Mouse (Mus musculus) embryonic facial prominence, embryonic 10.5 days (tissue): Measurements from ENCODE around the gene Srpk3. TPM values are rescaled to one million over a fixed set of nuclear protein-coding genes. Genes with fewer than 3 reads are reported as not detected.

Experiments
- DNase-seq: peaks from one replicate; pipeline ENCODE4 v3.0.0-alpha.2; 2017; ENCODE audit warnings: low spot score
- H3K27ac ChIP-seq: fragments of 300-500 bp; sonication (generic); replicated peaks from 2 replicates; pipeline ENCODE4 v1.5.1; 2016; ENCODE audit warnings: mild to moderate bottlenecking
- H3K27me3 ChIP-seq: fragments of 300-500 bp; sonication (generic); replicated peaks from 2 replicates; pipeline ENCODE4 v1.6.1; 2016; ENCODE audit warnings: low read depth, mild to moderate bottlenecking; ENCODE audit not compliant: poor library complexity, severe bottlenecking
- H3K36me3 ChIP-seq: fragments of 300-500 bp; sonication (generic); replicated peaks from 2 replicates; pipeline ENCODE4 v1.6.1; 2016; ENCODE audit warnings: mild to moderate bottlenecking, moderate library complexity
- H3K4me1 ChIP-seq: fragments of 300-500 bp; sonication (generic); 2 replicates; pipeline ENCODE4 v1.6.1; 2016
- H3K4me3 ChIP-seq: fragments of 300-500 bp; sonication (generic); 2 replicates; pipeline ENCODE4 v1.5.1; 2016; ENCODE audit warnings: mild to moderate bottlenecking, moderate library complexity
- H3K9me3 ChIP-seq: fragments of 300-500 bp; sonication (generic); 2 replicates; pipeline ENCODE4 v1.6.1; 2016; ENCODE audit warnings: mild to moderate bottlenecking
- WGBS: fragments of 180-500 bp; shearing (Covaris S2); methylation state at CpG from one replicate; pipeline ENCODE4 v1.1.7; 2016; 5-methylcytosine and 5-hydroxymethylcytosine counted together
- polyA plus RNA-seq: library from polyadenylated mRNA; unstranded; fragments of >200 nt; fragmentation: Nextera tagmentation; extraction: Ambion mirVana; gene quantifications from 2 replicates; pipeline ENCODE4 v1.2.1, GENCODE M21; 2016

Gene Srpk3
- polyA plus RNA-seq, 1 experiment from 2014 or later: 1.00 TPM

DNA sequence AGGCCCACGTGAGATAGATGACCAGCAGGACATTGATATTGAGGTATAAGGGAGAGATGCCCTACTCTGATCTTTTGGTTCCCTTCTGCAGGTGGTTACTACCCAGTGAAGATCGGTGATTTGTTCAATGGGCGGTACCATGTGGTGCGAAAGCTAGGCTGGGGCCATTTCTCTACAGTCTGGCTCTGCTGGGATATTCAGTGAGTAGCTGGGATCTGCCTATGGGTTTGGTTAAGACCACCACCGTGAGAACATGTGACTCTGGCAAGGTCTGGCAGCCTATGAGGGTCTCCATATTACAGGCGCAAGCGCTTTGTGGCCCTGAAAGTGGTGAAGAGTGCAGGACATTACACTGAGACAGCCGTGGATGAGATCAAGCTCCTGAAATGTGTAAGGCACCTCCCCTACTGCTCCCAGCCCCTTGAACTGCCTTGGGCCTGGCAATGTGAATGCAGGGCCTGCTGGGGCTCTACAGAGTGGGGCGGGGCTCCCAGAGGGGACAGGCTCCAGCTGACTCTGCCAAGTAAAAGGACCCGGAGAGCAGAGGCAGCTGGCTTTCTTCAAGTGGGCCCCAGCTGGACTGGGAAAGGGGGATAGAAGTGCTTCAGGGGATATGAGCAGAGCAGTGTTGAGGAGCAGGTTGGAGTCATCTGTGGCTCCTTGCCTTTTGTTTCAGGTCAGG, 738 bp downstream of the Srpk3 start:
- H3K4me3 ChIP-seq: no peak overlapping the region
- H3K36me3 ChIP-seq: peaks cover 43% of the 10 kb centered on the region
- 0 out of 2 replicates have a peak, but pooled peaks cover 3% of the 10 kb centered on the region for H3K4me1 ChIP-seq
- DNase-seq: no peak
- H3K9me3 ChIP-seq: no peaks in the 10 kb centered on the region
- H3K27ac ChIP-seq: no peak overlapping the region
- 74% methylated on average over 10 of the region's 10 CpGs for WGBS
- peaks cover 19% of the 10 kb centered on the region; the same call in 1 of the 2 replicates for H3K27me3 ChIP-seq

GRCm38 (mm10) chrX:73782227-73782626, 8.0 kb downstream of the Srpk3 start:
- H3K27me3 ChIP-seq: peaks cover 23% of the 10 kb centered on the region
- H3K9me3 ChIP-seq: no peaks in the 10 kb centered on the region
- DNase-seq: no peak
- H3K36me3 ChIP-seq: peaks cover 52% of the 10 kb centered on the region
- no peak overlapping the region for H3K27ac ChIP-seq
- no peak overlapping the region for H3K4me3 ChIP-seq
- peaks cover 5% of the 10 kb centered on the region; the same call in 1 of the 2 replicates for H3K4me1 ChIP-seq
- 91% methylated on average over 3 of the region's 3 CpGs for WGBS

DNA sequence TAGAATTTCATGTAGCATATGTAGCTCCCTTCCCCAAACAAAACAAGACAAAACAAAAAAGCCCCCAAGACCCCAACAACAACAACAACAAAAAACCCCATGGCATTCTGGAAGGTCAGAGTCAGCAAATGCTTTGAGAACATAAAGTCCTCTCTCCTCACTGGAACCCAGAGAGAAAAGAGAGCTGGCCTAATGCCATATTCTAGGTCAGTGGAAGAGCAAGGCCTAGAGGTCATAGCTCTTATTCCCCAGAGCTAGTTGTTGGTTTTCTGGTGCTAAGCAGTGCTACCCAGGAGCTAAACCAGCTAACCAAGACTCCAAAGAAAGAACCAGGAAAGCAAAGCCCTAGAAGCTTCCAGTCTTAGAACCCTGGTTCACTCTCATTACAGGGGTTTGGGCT, 11.5 kb downstream of the Srpk3 start:
- H3K27me3 ChIP-seq: peaks cover 36% of the 10 kb centered on the region
- peak overlapping the region; percentile 69 for H3K4me3 ChIP-seq
- peaks cover 37% of the 10 kb centered on the region for H3K36me3 ChIP-seq
- H3K9me3 ChIP-seq: no peaks in the 10 kb centered on the region
- DNase-seq: no peak
- H3K4me1 ChIP-seq: peaks cover 14% of the 10 kb centered on the region
- H3K27ac ChIP-seq: peak overlapping the region; percentile 89

GRCm38 (mm10) chrX:73786364-73787224, 12.4 kb downstream of the Srpk3 start, which contains the start of the genes Idh3g and Ssr4:
Gene Idh3g (minus strand): TSS chrX:73786897.
Gene Ssr4 (plus strand): TSS chrX:73787028.
- peaks cover 33% of the 10 kb centered on the region for H3K27me3 ChIP-seq
- 15% methylated on average over 52 of the region's 52 CpGs for WGBS
- H3K27ac ChIP-seq: peak within 1 kb of the TSS; percentile 89
- peaks cover 37% of the 10 kb centered on the region for H3K36me3 ChIP-seq
- peaks cover 14% of the 10 kb centered on the region for H3K4me1 ChIP-seq
- peak; percentile 93 for DNase-seq
- H3K4me3 ChIP-seq: peak within 1 kb of the TSS; percentile 69
- H3K9me3 ChIP-seq: no peaks in the 10 kb centered on the region

DNA sequence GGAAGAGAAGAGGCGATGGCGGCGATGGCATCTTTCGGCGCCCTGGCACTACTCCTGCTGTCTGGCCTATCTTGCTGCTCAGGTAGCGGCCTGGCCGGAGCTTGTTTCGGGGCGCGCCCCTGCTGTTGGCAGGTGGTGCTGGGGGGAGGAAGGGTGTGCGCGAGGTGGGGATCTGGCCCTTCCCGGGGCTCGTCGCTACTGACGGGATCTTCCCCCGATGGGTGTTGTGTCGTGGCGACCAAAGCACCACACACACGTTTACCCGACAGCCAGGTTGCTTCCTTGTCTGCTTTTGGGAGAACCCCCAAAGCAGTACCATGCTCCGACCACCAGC, 13.0 kb downstream of the Srpk3 start:
- Histone ChIP-seq H3K36me3 (peaks cover 32% of the 10 kb centered on the region), H3K9me3 (no peaks in the 10 kb centered on the region), H3K4me3 (peak overlapping the region; percentile 69), H3K27ac (peak overlapping the region; percentile 89), H3K4me1 (peaks cover 14% of the 10 kb centered on the region), H3K27me3 (peaks cover 33% of the 10 kb centered on the region)
- no peak for DNase-seq
- WGBS: 15% methylated on average over 22 of the region's 22 CpGs

GRCm38 (mm10) chrX:73788501-73788900, 14.3 kb downstream of the Srpk3 start:
- Histone ChIP-seq H3K27ac (no peak overlapping the region), H3K4me1 (peaks cover 14% of the 10 kb centered on the region), H3K9me3 (no peaks in the 10 kb centered on the region), H3K27me3 (peaks cover 33% of the 10 kb centered on the region), H3K4me3 (peak overlapping the region; percentile 69; the same call in 1 of the 2 replicates), H3K36me3 (peaks cover 30% of the 10 kb centered on the region)
- 97% methylated on average over 1 of the region's 1 CpGs for WGBS
- no peak for DNase-seq

DNA sequence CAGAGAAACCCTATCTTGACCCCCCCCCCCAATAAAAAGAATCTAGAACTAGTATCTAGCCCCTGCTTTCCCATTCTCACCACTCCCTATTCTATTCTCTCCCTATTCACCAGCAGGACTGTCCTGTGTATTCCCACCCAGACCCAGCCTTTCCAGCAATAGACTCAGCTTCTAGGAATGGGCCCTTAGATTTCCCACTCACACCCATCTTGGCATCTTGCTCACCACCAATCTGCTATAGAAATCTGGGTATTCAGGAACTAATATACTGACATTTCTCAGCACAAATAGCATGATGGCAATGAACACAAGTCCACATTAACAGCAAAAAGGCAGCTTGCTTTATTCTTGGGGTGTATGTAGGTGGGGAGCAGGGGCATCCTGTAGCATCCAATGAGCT, 18.8 kb downstream of the Srpk3 start:
- Histone ChIP-seq H3K4me3 (no peak overlapping the region), H3K27me3 (peaks cover 23% of the 10 kb centered on the region)

DNA sequence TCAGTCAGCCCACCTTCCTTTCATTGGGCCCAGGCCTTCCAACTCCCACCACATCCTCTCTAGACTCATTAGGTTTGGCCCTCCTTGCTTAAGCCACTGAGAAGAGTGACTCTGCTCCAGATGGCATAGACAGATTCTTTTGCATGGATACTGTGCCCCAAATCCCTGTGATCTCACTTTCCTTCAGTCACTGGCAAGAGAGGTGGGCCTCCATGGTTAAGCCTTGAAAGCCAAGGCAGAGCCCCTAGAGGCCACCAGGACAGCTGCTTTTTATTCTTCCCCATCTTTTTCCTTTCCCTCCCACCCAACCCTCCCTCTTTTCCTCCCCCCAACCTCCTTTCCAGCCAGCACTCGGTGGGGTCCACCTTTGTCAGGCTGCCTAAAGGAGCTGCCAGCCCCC, 19.3 kb downstream of the Srpk3 start:
- Histone ChIP-seq H3K27ac (no peak overlapping the region), H3K4me1 (peaks cover 1% of the 10 kb centered on the region; the same call in 1 of the 2 replicates), H3K9me3 (no peaks in the 10 kb centered on the region), H3K36me3 (peaks cover 48% of the 10 kb centered on the region), H3K4me3 (no peak overlapping the region), H3K27me3 (peaks cover 20% of the 10 kb centered on the region)
- no peak for DNase-seq
- WGBS: 40% methylated on average over 1 of the region's 1 CpGs

More for the DNA sequence above, 18.8 kb downstream of the Srpk3 start:
- Histone ChIP-seq H3K36me3 (peaks cover 48% of the 10 kb centered on the region), H3K9me3 (no peaks in the 10 kb centered on the region), H3K4me1 (peaks cover 6% of the 10 kb centered on the region; the same call in 1 of the 2 replicates), H3K27ac (no peak overlapping the region)
- no peak for DNase-seq

- Histone ChIP-seq H3K4me1 (no peaks in the 10 kb centered on the region), H3K4me3 (no peak overlapping the region), H3K36me3 (peaks cover 18% of the 10 kb centered on the region), H3K27ac (no peak overlapping the region), H3K9me3 (no peaks in the 10 kb centered on the region), H3K27me3 (peaks cover 22% of the 10 kb centered on the region)
- no peak for DNase-seq
- WGBS: 96% methylated on average over 2 of the region's 2 CpGs
These were observed 23.3 kb downstream of the Srpk3 start for GRCm38 (mm10) chrX:73797511-73797910.

- H3K36me3 ChIP-seq: peaks cover 18% of the 10 kb centered on the region
- H3K4me3 ChIP-seq: no peak overlapping the region
- 0 out of 2 replicates have a peak overlapping the region, but pooled peaks have one; percentile 19 for H3K27ac ChIP-seq
- H3K4me1 ChIP-seq: no peaks in the 10 kb centered on the region
- WGBS: 40% methylated on average over 9 of the region's 9 CpGs
- peaks cover 22% of the 10 kb centered on the region for H3K27me3 ChIP-seq
- DNase-seq: peak; percentile 77
- no peaks in the 10 kb centered on the region for H3K9me3 ChIP-seq
These were observed 24.3 kb downstream of the Srpk3 start for GRCm38 (mm10) chrX:73798502-73798901.

DNA sequence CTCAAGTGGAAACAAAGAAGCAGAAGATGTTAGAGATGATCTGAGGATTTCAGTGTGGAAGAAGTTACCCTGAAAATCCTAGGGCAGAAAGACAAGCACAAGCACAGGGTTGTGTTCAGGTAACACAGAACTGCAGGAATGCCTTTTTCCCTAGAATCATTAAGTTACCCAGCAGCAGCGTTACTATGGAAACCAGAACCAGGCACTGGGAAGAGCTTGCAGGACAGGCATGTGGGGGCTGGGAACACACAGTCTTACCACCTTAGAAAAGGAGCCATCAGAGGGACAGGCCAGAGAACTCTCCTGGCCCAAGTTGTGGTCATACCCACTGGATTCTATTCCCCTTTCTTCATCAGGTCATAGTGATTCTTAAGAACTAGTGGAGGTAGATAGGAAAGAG, 31.6 kb downstream of the Srpk3 start:
- H3K4me3 ChIP-seq: no peak overlapping the region
- H3K4me1 ChIP-seq: peaks cover 7% of the 10 kb centered on the region; the same call in 1 of the 2 replicates
- no peaks in the 10 kb centered on the region for H3K9me3 ChIP-seq
- H3K27me3 ChIP-seq: 0 out of 2 replicates have a peak, but pooled peaks cover 3% of the 10 kb centered on the region
- DNase-seq: no peak
- H3K27ac ChIP-seq: no peak overlapping the region
- WGBS: 56% methylated on average over 1 of the region's 1 CpGs
- no peaks in the 10 kb centered on the region for H3K36me3 ChIP-seq

DNA sequence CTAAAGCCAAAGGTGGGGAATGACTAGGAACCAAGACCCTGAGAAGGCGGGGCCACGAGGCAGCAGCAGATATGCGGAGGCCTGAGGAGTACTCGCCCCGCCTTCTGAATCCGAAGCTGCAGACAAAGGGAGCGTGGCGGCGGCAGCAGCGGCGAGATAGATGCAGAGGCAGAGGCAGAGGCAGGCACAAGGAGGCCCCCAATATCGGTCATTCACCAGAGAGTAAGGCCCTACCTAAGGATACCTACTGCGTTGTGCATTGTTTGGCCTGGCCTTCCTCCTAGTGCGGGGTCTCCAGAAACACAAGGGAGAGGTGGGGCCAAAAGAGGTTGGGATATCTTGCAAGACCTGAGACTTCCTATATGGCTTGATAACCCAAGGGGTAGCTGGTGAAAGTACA, 40.9 kb downstream of the Srpk3 start:
- Histone ChIP-seq H3K36me3 (no peaks in the 10 kb centered on the region), H3K4me3 (peak overlapping the region; percentile 53), H3K27ac (peak overlapping the region; percentile 82), H3K9me3 (no peaks in the 10 kb centered on the region), H3K27me3 (peaks cover 18% of the 10 kb centered on the region), H3K4me1 (0 out of 2 replicates have a peak, but pooled peaks cover 2% of the 10 kb centered on the region)
- DNase-seq: peak; percentile 66
- 12% methylated on average over 14 of the region's 14 CpGs for WGBS
